Mouse (Mus musculus): ENCODE measurements around the gene Cacnb2.

DNA sequence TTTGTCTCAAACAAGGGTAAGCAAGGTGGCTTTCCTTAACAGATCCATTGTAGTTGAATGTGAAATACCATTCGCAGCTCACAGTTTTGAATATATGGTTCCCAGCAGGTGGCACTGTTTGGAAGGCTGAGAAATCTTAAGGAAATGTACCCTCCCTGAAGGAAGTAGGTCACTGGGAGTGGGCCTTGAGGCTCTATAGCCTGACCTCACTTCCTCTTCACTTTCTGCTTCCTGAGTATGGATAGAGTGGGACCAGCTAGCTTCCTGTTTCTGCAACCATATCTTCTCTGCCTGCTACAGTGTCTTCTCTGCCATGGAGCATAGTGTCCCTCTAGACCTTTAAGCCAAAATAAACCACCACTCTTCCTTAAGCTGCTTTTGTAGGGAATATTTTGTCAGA is 248.5 kb downstream of the Cacnb2 start:
- TF ChIP-seq POLR2A (IDR thresholded peaks at IDR 0.05; ENCODE audit: insufficient read depth, low read depth, low read length) (no peak), CTCF (IDR thresholded peaks at IDR 0.05; ENCODE audit: insufficient read depth, low read depth, low read length) (no peak)

Measured in olfactory bulb, adult 2 months (tissue).